Mouse (Mus musculus) kidney, postnatal 14 days (tissue): ENCODE results near the gene Ralgps2.
A peak's percentile ranks its signal among the peaks of the same experiment; 100 is the strongest.

Source experiments
- DNase-seq: peaks from one replicate; pipeline ENCODE4 v3.0.0; 2022; ENCODE audit warnings: mixed read lengths

Gene Ralgps2

DNA sequence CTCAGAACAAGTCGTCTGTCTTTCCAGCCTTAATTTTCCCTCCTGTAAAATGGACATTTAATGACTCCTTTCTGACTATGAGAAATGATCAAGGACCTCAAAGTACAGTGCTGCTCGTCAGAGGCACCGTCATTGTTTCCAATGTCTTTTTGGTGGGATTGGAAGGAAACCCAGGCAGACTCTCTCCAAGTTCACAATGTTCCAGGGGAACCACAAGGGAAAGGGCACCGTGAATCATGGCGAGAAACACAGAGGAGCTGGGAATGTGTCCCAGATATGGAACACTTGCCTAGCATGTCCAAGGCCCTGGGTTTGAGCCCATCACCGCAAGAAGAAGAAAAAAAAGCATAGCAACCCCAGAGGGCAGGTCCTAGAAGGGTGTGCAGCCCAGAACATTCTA is 176.1 kb downstream of the Ralgps2 start:
- DNase-seq, result no peak

DNA sequence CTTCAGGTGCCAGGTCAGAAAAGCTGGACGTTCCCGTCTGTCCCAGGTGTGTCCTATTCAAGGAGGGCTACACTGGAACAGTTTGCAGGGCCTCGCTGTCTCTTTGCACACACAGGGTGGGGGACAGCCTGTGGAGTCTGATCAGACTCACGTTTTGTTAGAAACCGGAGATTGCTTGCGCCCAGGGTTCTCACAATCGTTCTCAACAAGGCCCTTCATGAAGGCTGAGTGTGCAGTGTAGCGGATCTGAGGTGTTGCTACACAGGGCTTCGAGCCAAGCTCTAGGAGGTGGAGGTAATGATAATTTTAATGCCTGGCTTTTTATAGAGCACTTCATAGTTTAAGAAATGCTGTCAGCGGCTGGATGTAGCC is 178.0 kb downstream of the Ralgps2 start:
- peak; percentile 50 for DNase-seq

DNA sequence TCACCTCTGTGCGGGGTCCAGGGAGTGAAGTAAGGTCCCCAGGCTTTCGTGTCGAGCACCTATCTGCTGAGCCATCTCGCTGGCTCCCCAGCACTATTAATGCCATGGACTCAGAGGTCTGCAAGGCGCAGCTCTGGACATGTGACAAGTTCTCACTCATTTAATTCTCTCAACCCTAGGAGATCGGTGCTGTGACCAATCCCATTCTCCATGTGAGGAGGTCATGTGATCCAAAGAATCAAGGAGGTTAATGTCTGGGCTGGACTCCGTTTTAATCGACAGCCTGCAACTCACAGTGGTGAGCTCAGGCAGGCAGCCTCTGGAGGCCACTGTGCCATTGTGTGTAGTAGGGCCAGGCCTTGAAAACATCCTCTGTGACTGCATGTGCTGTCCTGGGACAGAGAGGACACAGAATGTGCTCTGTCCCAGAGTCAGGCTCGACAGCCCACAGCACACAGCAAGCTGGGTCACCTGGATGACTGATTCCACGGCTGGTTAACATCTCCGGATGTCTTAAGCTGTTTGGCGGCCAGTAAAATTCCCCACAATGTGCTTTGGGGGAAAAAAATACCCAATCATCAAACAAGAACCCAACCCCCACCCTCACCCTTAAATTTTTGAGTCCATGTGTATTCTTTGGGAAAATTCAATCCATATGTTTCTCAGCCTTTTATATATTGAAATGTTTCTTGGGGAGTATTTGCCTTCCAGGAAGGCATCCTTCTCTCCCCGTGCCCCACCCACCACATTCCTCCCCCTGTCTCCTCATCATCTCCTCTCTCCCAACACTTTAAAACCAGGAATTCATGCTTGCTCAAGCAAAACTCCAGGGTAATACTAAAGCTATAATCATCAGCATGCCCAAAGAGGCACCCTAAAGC is 178.6 kb downstream of the Ralgps2 start:
- no peak for DNase-seq

DNA sequence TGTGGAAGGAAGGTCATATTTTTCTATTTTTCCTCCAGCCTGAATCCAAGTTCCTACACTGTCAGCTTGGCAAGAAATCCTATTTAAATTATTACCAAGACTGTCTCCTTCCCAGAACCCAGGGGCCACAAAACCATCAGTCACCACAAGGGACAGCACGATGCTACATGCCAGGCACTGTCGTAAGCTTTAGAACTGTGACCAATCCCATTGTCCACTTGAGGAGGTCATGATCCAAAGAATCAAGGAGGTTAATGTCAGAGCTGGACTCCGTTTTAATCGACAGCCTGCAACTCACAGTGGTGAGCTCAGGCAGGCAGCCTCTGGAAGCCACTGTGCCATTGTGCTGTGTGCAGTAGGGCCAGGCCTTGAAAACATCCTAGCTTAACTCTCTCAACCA is 181.1 kb downstream of the Ralgps2 start:
- DNase-seq, result no peak

DNA sequence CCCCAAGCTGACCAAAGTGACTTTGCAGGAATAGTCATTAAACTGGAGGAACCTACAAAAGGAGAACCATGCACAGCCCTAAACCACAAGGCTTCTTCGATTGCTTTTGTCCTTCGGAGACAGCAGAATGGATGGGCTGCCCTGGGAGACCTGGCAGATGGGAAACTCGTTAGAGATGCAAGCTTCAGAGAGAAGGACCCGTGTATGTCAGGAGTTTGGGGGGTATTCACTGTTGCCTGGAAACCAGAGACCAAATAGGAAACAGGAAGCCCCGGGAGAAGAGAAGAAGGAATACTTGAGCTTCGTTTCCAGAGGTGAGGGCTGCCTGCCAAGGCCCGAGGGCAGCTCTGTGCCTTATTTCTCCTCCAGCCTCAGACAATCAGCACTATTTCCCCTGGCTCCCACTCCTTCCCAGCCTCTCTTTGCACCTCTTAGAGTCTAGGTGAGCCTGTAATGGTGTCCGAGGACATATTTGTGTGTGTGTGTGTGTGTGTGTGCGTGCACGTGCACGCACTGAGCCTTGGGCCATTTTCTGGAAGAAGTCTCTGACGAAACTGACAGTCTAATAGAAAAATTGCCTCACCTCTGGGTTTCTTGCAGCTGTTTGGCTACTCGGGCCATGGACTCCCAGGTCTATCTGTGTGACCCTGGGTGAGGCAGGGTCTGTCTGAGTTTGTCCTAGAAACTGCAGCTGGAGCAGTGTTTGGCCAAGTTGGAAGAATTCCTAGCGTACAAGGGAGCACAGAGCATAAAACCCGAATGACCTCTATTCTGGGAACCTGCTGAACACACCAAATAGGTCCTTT is 184.6 kb downstream of the Ralgps2 start:
- peak; percentile 30 for DNase-seq
